Mouse (Mus musculus): Measurements from ENCODE around the gene Atxn7l1. TPM values are rescaled to one million over a fixed set of nuclear protein-coding genes. Genes with fewer than 3 reads are reported as not detected.

The Atxn7l1 gene
- polyA plus RNA-seq, 1 experiment: 37.1 TPM

DNA sequence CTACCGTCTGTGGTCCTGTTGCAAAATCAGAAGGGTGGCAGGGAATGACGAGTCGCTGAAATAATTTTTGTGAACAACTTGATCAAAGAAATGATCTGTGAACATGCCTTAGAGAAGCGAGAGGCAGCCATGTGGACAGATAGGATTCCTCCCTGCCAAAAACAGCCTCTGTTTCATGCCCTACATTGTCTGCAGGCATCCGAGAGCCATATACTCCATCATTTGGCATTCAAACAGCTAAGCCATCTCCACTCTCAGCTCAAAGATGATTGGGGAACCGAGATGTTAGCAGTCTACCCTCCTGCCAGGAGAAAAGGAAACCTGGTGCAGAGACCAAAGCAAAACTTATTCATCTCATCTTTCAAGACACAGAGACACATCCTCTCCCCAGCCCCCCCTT is 193.2 kb downstream of the Atxn7l1 start:
- H3K27ac ChIP-seq (ENCODE audit: insufficient read depth, low read length): no peak overlapping the region
- WGBS: 91% methylated on average over 6 of the region's 6 CpGs
- TF ChIP-seq POLR2A (IDR thresholded peaks at IDR 0.05; ENCODE audit: low read depth, low read length): no peak
- no peak for TF ChIP-seq CTCF (IDR thresholded peaks at IDR 0.05; ENCODE audit: extremely low read depth, insufficient read depth, insufficient read length, insufficient replicate concordance)
- DNase-seq (ENCODE audit: low read depth in 1 of 2, low spot score in 2 of 2): no peak
- no peaks in the 10 kb centered on the region for H3K27me3 ChIP-seq (ENCODE audit: control insufficient read depth, insufficient read depth, low read length)
- no peaks in the 10 kb centered on the region for H3K4me1 ChIP-seq (ENCODE audit: control insufficient read depth, insufficient read depth, insufficient read length)
- H3K4me3 ChIP-seq (ENCODE audit: extremely low read depth, insufficient read depth, insufficient read length): no peak overlapping the region
- peaks cover 44% of the 10 kb centered on the region for H3K36me3 ChIP-seq (ENCODE audit: control insufficient read depth, insufficient read depth, low read length)

DNA sequence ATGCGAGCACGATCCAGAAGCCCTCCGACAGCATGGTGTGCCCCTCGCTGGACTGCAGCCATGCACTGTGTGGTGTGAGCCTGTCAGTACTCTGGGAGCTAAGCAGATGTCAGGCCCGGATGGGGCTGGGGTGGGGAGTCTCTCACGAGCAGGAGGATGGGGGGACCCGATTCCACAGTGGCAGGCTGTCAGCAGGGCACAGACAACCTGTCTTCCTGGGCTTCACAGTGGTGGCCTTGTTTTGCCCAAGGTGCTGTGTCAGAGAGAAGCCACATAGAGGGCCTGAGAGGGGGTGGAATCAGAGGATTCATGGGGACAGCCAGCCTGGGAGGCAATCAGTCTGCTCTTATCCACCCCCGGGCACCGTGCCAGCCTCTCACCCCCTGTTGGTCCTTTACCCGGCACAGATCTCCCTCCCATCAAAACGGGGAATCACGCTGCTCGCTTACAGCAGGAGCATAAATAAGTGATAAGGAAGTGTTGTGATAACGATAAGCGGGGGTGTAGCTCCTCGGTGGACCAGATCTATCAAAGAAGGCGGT is 193.9 kb downstream of the Atxn7l1 start:
- TF ChIP-seq CTCF (IDR thresholded peaks at IDR 0.05; ENCODE audit: extremely low read depth, insufficient read depth, insufficient read length, insufficient replicate concordance): no peak
- no peaks in the 10 kb centered on the region for H3K4me1 ChIP-seq (ENCODE audit: control insufficient read depth, insufficient read depth, insufficient read length)
- H3K36me3 ChIP-seq (ENCODE audit: control insufficient read depth, insufficient read depth, low read length): peaks cover 50% of the 10 kb centered on the region
- 81% methylated on average over 17 of the region's 17 CpGs for WGBS
- no peaks in the 10 kb centered on the region for H3K27me3 ChIP-seq (ENCODE audit: control insufficient read depth, insufficient read depth, low read length)
- no peak overlapping the region for H3K27ac ChIP-seq (ENCODE audit: insufficient read depth, low read length)
- no peak overlapping the region for H3K4me3 ChIP-seq (ENCODE audit: extremely low read depth, insufficient read depth, insufficient read length)
- DNase-seq (ENCODE audit: low read depth in 1 of 2, low spot score in 2 of 2): no peak

DNA sequence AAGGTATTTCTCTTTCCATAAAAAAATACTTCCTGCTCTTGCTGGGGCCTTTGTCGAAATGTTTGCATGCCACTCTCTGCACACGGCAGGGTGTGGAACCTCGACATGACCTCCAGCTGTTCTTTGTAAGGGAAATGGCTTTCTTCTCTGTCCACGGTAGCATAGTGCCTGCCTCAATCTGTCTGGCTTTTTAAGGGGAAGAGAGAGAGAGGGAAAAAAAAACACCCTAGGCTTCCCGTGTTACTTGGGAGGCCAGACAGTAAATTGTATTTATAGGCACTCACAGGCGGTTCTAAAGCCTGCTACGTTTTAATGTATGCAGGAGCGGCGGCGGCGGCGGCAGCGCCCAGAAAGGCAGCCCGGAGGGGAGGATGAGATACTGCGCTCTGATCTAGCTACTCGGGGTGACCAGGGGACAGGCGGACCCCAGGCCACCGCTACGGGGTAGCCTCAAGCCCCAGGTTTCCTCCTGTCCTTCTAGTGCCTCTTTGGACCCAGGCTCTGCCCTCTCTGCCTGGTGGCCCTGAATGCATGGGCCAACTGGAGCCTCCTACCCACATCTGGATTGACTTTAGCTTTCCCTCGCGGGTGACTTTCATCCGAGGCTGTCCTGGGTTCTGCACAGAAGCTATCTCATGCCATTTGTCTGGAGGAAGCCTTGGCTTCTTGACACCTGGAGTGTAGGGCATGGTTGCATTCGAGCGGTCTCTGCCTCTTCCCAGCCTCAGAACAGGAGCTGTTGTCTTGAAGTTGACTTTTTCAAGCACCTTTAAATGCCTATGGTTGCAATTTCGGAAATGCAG is 197.7 kb downstream of the Atxn7l1 start:
- no peaks in the 10 kb centered on the region for H3K27me3 ChIP-seq (ENCODE audit: control insufficient read depth, insufficient read depth, low read length)
- no peaks in the 10 kb centered on the region for H3K4me1 ChIP-seq (ENCODE audit: control insufficient read depth, insufficient read depth, insufficient read length)
- 90% methylated on average over 25 of the region's 25 CpGs for WGBS
- DNase-seq (ENCODE audit: low read depth in 1 of 2, low spot score in 2 of 2): no peak
- TF ChIP-seq CTCF (IDR thresholded peaks at IDR 0.05; ENCODE audit: extremely low read depth, insufficient read depth, insufficient read length, insufficient replicate concordance): no peak
- TF ChIP-seq POLR2A (IDR thresholded peaks at IDR 0.05; ENCODE audit: low read depth, low read length): no peak
- H3K27ac ChIP-seq (ENCODE audit: insufficient read depth, low read length): no peak overlapping the region
- H3K4me3 ChIP-seq (ENCODE audit: extremely low read depth, insufficient read depth, insufficient read length): no peak overlapping the region
- peaks cover 56% of the 10 kb centered on the region for H3K36me3 ChIP-seq (ENCODE audit: control insufficient read depth, insufficient read depth, low read length)

DNA sequence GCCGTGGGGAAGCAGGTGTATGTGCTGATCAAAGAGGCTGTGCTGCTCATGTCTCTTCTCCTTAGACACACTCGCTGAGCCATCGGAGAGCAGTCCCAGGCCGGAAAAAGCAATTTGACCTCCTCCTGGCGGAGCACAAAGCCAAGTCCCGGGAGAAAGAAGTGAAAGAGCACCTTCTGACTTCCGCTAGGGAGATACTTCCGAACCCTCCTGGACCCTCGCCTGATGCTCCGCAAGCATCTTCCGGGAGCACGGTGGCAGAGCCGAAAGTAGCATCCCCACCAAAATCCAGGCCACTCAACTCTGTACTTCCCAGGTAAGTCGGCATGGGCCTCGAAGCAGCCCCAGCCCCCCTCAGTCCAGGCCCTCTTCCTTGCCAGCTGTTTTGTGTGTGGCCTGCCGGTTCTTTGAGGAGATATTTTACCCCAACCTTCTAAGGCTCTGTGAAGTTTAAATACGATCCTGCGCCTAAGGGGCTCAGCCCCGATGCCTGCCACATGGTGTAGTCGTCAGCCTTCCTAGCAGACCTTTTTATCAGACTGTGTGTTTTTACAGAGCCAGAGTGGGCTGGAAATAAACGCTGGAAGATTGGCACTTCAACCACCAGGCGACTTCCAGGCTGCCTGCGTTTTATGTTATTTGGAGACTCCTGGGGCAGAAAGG is 198.4 kb downstream of the Atxn7l1 start:
- TF ChIP-seq POLR2A (IDR thresholded peaks at IDR 0.05; ENCODE audit: low read depth, low read length): no peak
- TF ChIP-seq CTCF (IDR thresholded peaks at IDR 0.05; ENCODE audit: extremely low read depth, insufficient read depth, insufficient read length, insufficient replicate concordance): no peak
- no peaks in the 10 kb centered on the region for H3K27me3 ChIP-seq (ENCODE audit: control insufficient read depth, insufficient read depth, low read length)
- no peak overlapping the region for H3K27ac ChIP-seq (ENCODE audit: insufficient read depth, low read length)
- no peak overlapping the region for H3K4me3 ChIP-seq (ENCODE audit: extremely low read depth, insufficient read depth, insufficient read length)
- peaks cover 58% of the 10 kb centered on the region for H3K36me3 ChIP-seq (ENCODE audit: control insufficient read depth, insufficient read depth, low read length)
- no peaks in the 10 kb centered on the region for H3K4me1 ChIP-seq (ENCODE audit: control insufficient read depth, insufficient read depth, insufficient read length)
- no peak for DNase-seq (ENCODE audit: low read depth in 1 of 2, low spot score in 2 of 2)
- WGBS: 94% methylated on average over 23 of the region's 23 CpGs

DNA sequence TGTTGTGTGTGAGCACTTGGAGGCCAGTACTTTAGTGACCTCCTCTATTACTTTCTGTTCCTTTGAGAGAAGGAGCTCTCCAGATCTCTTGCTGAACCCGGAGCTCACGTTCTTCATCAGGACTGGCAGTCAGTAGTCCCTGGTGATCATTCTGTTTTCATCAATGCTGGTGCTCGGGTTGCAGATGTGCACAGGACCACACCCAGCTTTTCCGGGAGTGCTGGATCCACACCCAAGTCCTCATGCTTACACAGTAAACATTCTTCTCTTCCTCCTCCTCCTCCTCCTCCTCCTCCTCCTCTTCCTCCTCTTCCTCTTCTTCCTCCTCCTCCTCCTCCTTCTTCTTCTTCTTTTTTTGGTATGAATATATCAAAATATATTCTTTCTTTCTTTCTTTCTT is 205.2 kb downstream of the Atxn7l1 start:
- DNase-seq (ENCODE audit: low read depth in 1 of 2, low spot score in 2 of 2): no peak
- H3K27me3 ChIP-seq (ENCODE audit: control insufficient read depth, insufficient read depth, low read length): no peaks in the 10 kb centered on the region
- H3K36me3 ChIP-seq (ENCODE audit: control insufficient read depth, insufficient read depth, low read length): peaks cover 34% of the 10 kb centered on the region
- no peaks in the 10 kb centered on the region for H3K4me1 ChIP-seq (ENCODE audit: control insufficient read depth, insufficient read depth, insufficient read length)
- no peak overlapping the region for H3K27ac ChIP-seq (ENCODE audit: insufficient read depth, low read length)
- WGBS: 92% methylated on average over 4 of the region's 4 CpGs
- H3K4me3 ChIP-seq (ENCODE audit: extremely low read depth, insufficient read depth, insufficient read length): no peak overlapping the region
- TF ChIP-seq CTCF (IDR thresholded peaks at IDR 0.05; ENCODE audit: extremely low read depth, insufficient read depth, insufficient read length, insufficient replicate concordance) (no peak), POLR2A (IDR thresholded peaks at IDR 0.05; ENCODE audit: low read depth, low read length) (no peak)

DNA sequence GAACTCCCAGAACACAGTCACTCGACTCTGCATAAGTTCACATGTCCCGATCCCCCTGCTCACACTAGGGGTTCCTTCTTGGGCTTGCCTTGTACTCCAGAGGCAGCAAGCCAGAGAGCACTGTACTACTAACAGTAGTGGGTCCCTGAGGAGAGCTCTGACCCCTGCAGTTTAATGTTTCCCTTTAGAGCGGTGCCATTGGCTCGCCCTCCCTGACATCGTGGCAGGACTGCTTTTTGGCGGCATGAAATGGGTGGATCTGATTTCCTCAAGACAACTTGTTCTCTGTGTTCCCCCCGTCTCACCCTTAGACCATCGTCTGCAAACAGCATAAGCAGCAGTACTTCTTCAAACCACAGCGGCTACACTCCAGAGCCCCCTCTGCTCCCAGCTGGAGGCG is 210.9 kb downstream of the Atxn7l1 start:
- TF ChIP-seq CTCF (IDR thresholded peaks at IDR 0.05; ENCODE audit: extremely low read depth, insufficient read depth, insufficient read length, insufficient replicate concordance) (no peak), POLR2A (IDR thresholded peaks at IDR 0.05; ENCODE audit: low read depth, low read length) (no peak)
- WGBS: 96% methylated on average over 10 of the region's 10 CpGs

DNA sequence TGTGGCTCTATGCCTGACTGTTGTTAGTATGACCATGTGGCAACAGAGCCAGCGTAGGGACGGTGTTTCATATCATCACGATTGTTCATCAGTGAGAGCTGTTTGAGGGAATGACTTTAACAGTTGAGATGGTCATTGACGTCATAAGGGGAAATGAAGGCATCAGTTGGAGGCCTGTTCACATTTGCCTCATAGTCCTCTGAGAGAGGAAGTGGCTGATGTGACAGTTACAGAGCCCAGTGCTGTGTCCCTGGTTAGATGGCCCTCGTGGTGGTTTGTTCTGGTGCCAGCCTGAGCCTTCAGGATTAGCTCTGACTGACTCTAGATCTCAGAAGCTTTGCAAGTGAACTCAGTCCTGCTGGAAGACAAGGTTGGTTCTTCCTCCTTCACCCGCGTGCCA is 211.7 kb downstream of the Atxn7l1 start:
- Histone ChIP-seq H3K27ac (ENCODE audit: insufficient read depth, low read length) (no peak overlapping the region), H3K4me3 (ENCODE audit: extremely low read depth, insufficient read depth, insufficient read length) (no peak overlapping the region), H3K27me3 (ENCODE audit: control insufficient read depth, insufficient read depth, low read length) (no peaks in the 10 kb centered on the region), H3K36me3 (ENCODE audit: control insufficient read depth, insufficient read depth, low read length) (peaks cover 33% of the 10 kb centered on the region), H3K4me1 (ENCODE audit: control insufficient read depth, insufficient read depth, insufficient read length) (no peaks in the 10 kb centered on the region)
- TF ChIP-seq CTCF (IDR thresholded peaks at IDR 0.05; ENCODE audit: extremely low read depth, insufficient read depth, insufficient read length, insufficient replicate concordance) (no peak), POLR2A (IDR thresholded peaks at IDR 0.05; ENCODE audit: low read depth, low read length) (no peak)
- DNase-seq (ENCODE audit: low read depth in 1 of 2, low spot score in 2 of 2): no peak
- 75% methylated on average over 7 of the region's 7 CpGs for WGBS

More for the DNA sequence above, 210.9 kb downstream of the Atxn7l1 start:
- no peak overlapping the region for H3K27ac ChIP-seq (ENCODE audit: insufficient read depth, low read length)
- H3K4me3 ChIP-seq (ENCODE audit: extremely low read depth, insufficient read depth, insufficient read length): no peak overlapping the region
- no peaks in the 10 kb centered on the region for H3K4me1 ChIP-seq (ENCODE audit: control insufficient read depth, insufficient read depth, insufficient read length)
- DNase-seq (ENCODE audit: low read depth in 1 of 2, low spot score in 2 of 2): no peak
- no peaks in the 10 kb centered on the region for H3K27me3 ChIP-seq (ENCODE audit: control insufficient read depth, insufficient read depth, low read length)
- H3K36me3 ChIP-seq (ENCODE audit: control insufficient read depth, insufficient read depth, low read length): peaks cover 27% of the 10 kb centered on the region

All from spleen, adult 2 months (tissue).